Comparison of ENCODE assay signal across 8 mouse cellular contexts in genomic region chr17:45663106-45663919, GRCm38 (mm10). TPM values are rescaled to one million over a fixed set of nuclear protein-coding genes. Genes with fewer than 3 reads are reported as not detected.
DNase-seq lines count a peak whose midpoint lies in the region.
"Had no signal": no experiment of that assay in that cellular context is flagged by ENCODE, and none has a peak within 500 bp of the region (broad histone marks: within the 10 kb centered on the region; RNA-seq: fewer than 3 reads in every experiment).

No protein-coding gene starts in this region.

- H3K27me3 ChIP-seq in megakaryocyte, embryonic 14.5 days (replicated peaks), result no peaks in the 10 kb centered on the region
- H3K27me3 ChIP-seq: stomach, embryonic 15.5 days had no signal

- peak; percentile 71 for DNase-seq in T-cell, adult 2 months (ENCODE audit: low spot score)
- DNase-seq in cerebellum, postnatal 25 days, result peak; percentile 86 to 90
- DNase-seq in gastrocnemius, adult 8-10 months (ENCODE audit: low spot score in 2 of 2), result peak; percentile 61 to 63
- peak; percentile 84 for DNase-seq in induced T-regulatory cell, adult 2 months (ENCODE audit: low read depth)
- DNase-seq in left cerebral cortex, adult 8-10 months (ENCODE audit: low spot score in 2 of 2), result peak; percentile 64 to 87
- peak; percentile 72 for DNase-seq in right cerebral cortex, postnatal 25 days

- peak overlapping the region; percentile 73 for H3K4me3 ChIP-seq in megakaryocyte, embryonic 14.5 days (replicated peaks)
- H3K4me3 ChIP-seq: stomach, embryonic 15.5 days had no signal

- peaks cover 5% of the 10 kb centered on the region for H3K4me1 ChIP-seq in megakaryocyte, embryonic 14.5 days

- peaks cover 82% of the 10 kb centered on the region for H3K36me3 ChIP-seq in megakaryocyte, embryonic 14.5 days (replicated peaks; ENCODE audit: low read length)

- H3K9me3 ChIP-seq in megakaryocyte, embryonic 14.5 days, result no peaks in the 10 kb centered on the region
- H3K9me3 ChIP-seq: stomach, embryonic 15.5 days had no signal

RNA-seq across cellular contexts. Expression of gene Capn11, which starts 4.2 kb away (rescaled TPM):
- total RNA-seq in gastrocnemius, adult 8-10 months (2022), result under 1 TPM; 0.15 to 0.51 (median 0.33) TPM
- 1 to 10 TPM in 1 of 4 experiments, under 1 TPM in 2, not detected in 1; 0.43 to 1.7 (median 0.54) TPM for total RNA-seq in left cerebral cortex, adult 8-10 months (2022)
- not detected in 2 replicates for polyA plus RNA-seq in megakaryocyte, embryonic 14.5 days (2012; ENCODE audit: insufficient read depth, low replicate concordance)

RNA-seq across cellular contexts. Expression of gene Mrpl14, which starts 22.8 kb away (rescaled TPM):
- total RNA-seq in gastrocnemius, adult 8-10 months (2022), result 100 to 1,000 TPM; 105 to 141 (median 132) TPM
- total RNA-seq in left cerebral cortex, adult 8-10 months (2022), result 10 to 100 TPM; 40.5 to 45.5 (median 42.1) TPM
- polyA plus RNA-seq in megakaryocyte, embryonic 14.5 days (2012; ENCODE audit: insufficient read depth, low replicate concordance), result 106 and 372 TPM in 2 replicates

RNA-seq across cellular contexts. Expression of gene Tmem63b, which starts 23.4 kb away (rescaled TPM):
- 10 to 100 TPM; 65.5 to 74.0 (median 68.3) TPM for total RNA-seq in gastrocnemius, adult 8-10 months (2022)
- 100 to 1,000 TPM; 157 to 171 (median 165) TPM for total RNA-seq in left cerebral cortex, adult 8-10 months (2022)
- polyA plus RNA-seq in megakaryocyte, embryonic 14.5 days (2012; ENCODE audit: insufficient read depth, low replicate concordance), result 22.7 and 26.5 TPM in 2 replicates

Comparison
In these comparisons a context has a peak if more than half of its experiments do, and no peak if none do; other contexts are left out.
1. Peak in every context shown above with its lines: DNase-seq and H3K4me3 ChIP-seq.